Mouse (Mus musculus): ENCODE results near the gene S100a2. TPM values are rescaled to one million over a fixed set of nuclear protein-coding genes. Genes with fewer than 3 reads are reported as not detected.

Gene S100a2
- polyA plus RNA-seq, 1 experiment from 2014 or later: not detected

DNA sequence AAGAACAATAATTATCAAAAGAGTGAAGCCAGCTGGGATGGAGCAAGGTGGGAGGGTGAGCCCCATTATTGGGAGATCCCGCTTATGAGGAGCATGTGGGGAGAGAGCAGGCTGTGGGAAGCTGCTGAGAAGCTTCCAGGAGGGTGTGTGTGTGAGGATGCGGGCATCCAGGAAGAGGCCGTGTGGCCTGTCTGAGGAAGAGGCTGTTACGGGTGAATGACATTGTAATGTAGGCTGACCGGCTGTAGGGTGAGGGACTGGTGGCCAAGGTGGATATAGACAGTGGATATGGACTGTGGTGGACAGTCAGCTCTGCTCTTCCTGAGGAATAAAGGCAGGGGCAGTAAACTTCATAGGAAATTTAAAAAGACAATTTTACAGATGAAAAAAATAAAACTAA, 35.4 kb downstream of the S100a2 start:
- 76% methylated on average over 5 of the region's 5 CpGs for WGBS
- Histone ChIP-seq H3K27ac (peak overlapping the region; percentile 90), H3K4me2 (no peak overlapping the region), H3K27me3 (replicated peaks) (no peaks in the 10 kb centered on the region), H3K36me3 (no peaks in the 10 kb centered on the region), H3K9ac (no peak overlapping the region), H3K4me1 (peaks cover 15% of the 10 kb centered on the region), H3K4me3 (replicated peaks) (no peak overlapping the region), H3K9me3 (no peaks in the 10 kb centered on the region)
- no peak for ATAC-seq (ENCODE audit: insufficient read depth, low FRiP score, low read depth)

DNA sequence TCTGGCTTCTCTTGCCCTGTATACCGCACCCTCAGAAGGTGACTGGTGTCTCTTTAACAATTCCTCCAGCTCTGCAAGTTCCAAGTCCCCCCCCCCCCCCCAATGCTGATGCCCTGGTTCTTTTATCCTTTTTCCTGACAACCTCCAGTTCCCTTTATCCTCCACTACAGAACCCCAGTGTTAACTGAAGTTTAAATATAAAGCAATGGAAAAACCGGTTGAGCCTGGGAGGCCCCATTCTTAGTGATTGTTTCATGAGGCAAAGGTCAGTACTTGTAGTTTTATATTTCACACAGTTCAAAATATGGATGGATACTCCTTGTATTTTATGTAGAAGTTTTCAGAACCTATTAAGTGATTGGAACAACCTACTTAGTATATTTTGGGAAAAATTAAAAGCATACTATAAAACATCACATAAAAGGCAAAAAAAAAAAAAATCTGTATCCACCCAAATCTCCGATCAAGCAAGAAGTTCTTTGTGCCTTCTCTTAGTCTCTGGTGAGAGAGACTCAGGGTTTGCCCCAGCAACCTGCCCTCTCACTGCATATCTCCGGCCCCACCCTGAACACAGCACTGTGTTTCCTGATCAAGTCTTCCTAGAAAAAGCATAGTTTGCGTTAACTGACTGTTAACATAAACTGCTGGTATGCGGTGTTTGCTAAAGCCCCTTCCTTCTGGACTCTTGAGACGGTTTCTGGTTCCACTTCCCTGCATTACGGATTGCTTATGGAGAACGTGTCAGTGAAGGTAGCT, 36.4 kb downstream of the S100a2 start:
- Histone ChIP-seq H3K4me1 (peaks cover 15% of the 10 kb centered on the region), H3K36me3 (no peaks in the 10 kb centered on the region), H3K27me3 (replicated peaks) (no peaks in the 10 kb centered on the region), H3K9me3 (no peaks in the 10 kb centered on the region), H3K27ac (peak overlapping the region; percentile 90), H3K4me3 (replicated peaks) (no peak overlapping the region), H3K9ac (no peak overlapping the region), H3K4me2 (no peak overlapping the region)
- peak; percentile 59 for ATAC-seq (ENCODE audit: insufficient read depth, low FRiP score, low read depth)
- 41% methylated on average over 9 of the region's 9 CpGs for WGBS

DNA sequence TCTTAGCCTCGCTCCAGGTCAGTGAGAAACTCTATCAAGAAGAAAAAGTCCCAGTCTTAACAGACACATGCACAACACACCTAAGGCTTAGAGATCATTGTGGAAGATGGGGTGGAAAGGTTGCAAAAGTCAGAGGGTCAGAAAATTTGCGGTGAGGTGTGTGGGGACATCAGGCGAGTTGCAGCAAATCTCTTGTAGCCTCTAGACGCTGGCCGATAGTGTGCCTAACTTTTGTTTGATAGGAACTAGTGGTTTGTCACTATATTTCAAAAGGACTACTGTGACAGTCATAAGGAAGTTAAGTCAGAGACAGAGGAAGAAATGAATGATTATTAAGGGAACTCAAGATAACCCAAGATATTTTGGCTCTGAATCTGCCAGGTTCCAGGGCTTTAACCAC, 37.3 kb downstream of the S100a2 start:
- Histone ChIP-seq H3K4me1 (peaks cover 15% of the 10 kb centered on the region), H3K9ac (no peak overlapping the region), H3K36me3 (no peaks in the 10 kb centered on the region), H3K9me3 (no peaks in the 10 kb centered on the region), H3K27ac (peak overlapping the region; percentile 87), H3K4me3 (replicated peaks) (no peak overlapping the region), H3K4me2 (no peak overlapping the region), H3K27me3 (replicated peaks) (no peaks in the 10 kb centered on the region)
- 86% methylated on average over 5 of the region's 5 CpGs for WGBS
- no peak for ATAC-seq (ENCODE audit: insufficient read depth, low FRiP score, low read depth)

DNA sequence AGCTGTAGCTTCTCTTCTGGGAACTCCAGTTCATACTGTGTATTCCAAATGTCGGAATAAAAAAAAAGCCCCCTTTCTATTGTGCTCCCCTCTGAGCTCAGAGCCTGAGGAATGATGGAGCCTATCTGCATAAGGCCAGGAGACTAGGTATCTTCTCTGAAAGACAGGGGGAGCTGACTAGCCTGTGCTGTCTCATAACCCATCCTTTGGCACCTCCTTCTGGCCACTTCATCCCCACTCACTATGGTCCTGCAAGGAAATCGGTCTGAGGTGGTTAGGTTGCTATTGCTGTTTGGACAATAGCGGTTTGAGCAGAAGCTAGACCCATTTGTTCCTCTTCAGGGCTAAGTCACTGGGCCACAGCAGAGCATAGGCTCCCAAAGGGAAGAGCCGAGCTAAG, 37.8 kb downstream of the S100a2 start:
- H3K4me2 ChIP-seq: no peak overlapping the region
- peak overlapping the region; percentile 87; the same call in 1 of the 2 replicates for H3K27ac ChIP-seq
- H3K27me3 ChIP-seq (replicated peaks): no peaks in the 10 kb centered on the region
- H3K9me3 ChIP-seq: no peaks in the 10 kb centered on the region
- H3K4me3 ChIP-seq (replicated peaks): no peak overlapping the region
- no peak overlapping the region for H3K9ac ChIP-seq
- H3K4me1 ChIP-seq: peaks cover 15% of the 10 kb centered on the region
- 57% methylated on average over 4 of the region's 4 CpGs for WGBS
- no peaks in the 10 kb centered on the region for H3K36me3 ChIP-seq
- peak; percentile 41; the same call in 1 of the 2 replicates for ATAC-seq (ENCODE audit: insufficient read depth, low FRiP score, low read depth)

DNA sequence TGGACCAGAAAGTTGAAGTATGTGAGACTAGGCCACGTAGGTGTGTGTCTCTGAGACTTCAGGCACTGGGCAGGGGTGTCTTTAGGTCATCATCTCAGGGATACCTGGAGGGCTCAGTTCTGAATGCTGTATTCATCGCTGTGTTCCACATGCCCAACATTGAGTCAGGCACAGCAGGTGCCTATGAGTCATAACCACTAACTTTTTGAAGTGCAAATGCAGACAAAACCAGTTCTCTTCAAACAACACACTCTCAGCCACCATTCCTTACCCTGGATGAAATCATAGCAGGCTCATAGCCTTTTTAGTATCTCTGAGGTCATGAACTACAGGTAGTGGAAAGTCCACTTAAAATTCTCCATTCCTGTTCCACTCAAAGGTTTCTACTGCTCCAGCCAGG, 39.3 kb downstream of the S100a2 start:
- ATAC-seq (ENCODE audit: insufficient read depth, low FRiP score, low read depth): 0 out of 2 replicates have a peak, but pooled peaks have one; percentile 27
- no peak overlapping the region for H3K4me2 ChIP-seq
- H3K27ac ChIP-seq: no peak overlapping the region
- WGBS: 67% methylated on average over 2 of the region's 2 CpGs
- no peaks in the 10 kb centered on the region for H3K9me3 ChIP-seq
- H3K27me3 ChIP-seq (replicated peaks): no peaks in the 10 kb centered on the region
- H3K4me3 ChIP-seq (replicated peaks): no peak overlapping the region
- H3K4me1 ChIP-seq: no peaks in the 10 kb centered on the region; the same call in 1 of the 2 replicates
- no peaks in the 10 kb centered on the region for H3K36me3 ChIP-seq
- no peak overlapping the region for H3K9ac ChIP-seq

DNA sequence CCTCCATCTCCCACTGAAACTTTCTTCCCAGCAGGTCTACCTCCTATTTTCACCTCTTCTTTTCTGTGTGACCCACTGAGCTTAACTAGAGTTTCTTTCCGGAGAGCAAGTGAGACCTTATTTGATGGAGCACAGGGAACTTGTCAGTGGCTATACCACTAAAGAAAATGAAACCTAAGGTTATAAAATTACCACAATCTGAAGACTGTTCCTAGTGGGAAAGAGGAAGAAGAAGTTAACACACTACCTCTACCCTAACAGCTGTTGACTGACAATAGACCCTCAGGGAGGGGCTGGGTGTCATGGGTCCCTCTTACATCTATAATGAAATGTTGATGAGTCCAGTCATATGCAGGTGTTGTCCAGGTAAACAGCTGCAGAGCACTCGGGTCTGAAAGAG, 41.9 kb downstream of the S100a2 start:
- Histone ChIP-seq H3K36me3 (no peaks in the 10 kb centered on the region), H3K27me3 (replicated peaks) (no peaks in the 10 kb centered on the region), H3K27ac (no peak overlapping the region), H3K9ac (no peak overlapping the region), H3K4me3 (replicated peaks) (no peak overlapping the region), H3K4me1 (no peaks in the 10 kb centered on the region), H3K4me2 (no peak overlapping the region), H3K9me3 (no peaks in the 10 kb centered on the region)
- 66% methylated on average over 2 of the region's 2 CpGs for WGBS
- ATAC-seq (ENCODE audit: insufficient read depth, low FRiP score, low read depth): no peak

- no peak overlapping the region for H3K4me3 ChIP-seq (replicated peaks)
- WGBS: 73% methylated on average over 1 of the region's 1 CpGs
- H3K27ac ChIP-seq: no peak overlapping the region; the same call in 1 of the 2 replicates
- H3K9ac ChIP-seq: no peak overlapping the region
- H3K27me3 ChIP-seq (replicated peaks): no peaks in the 10 kb centered on the region
- H3K9me3 ChIP-seq: no peaks in the 10 kb centered on the region
- ATAC-seq (ENCODE audit: insufficient read depth, low FRiP score, low read depth): no peak
- H3K4me2 ChIP-seq: no peak overlapping the region
- H3K36me3 ChIP-seq: no peaks in the 10 kb centered on the region
- no peaks in the 10 kb centered on the region for H3K4me1 ChIP-seq
Observed at GRCm38 (mm10) chr3:90638511-90639275, 48.6 kb downstream of the S100a2 start.

- WGBS: 47% methylated on average over 7 of the region's 7 CpGs
- Histone ChIP-seq H3K9ac (no peak overlapping the region), H3K4me3 (replicated peaks) (no peak overlapping the region), H3K27ac (no peak overlapping the region), H3K9me3 (no peaks in the 10 kb centered on the region), H3K27me3 (replicated peaks) (no peaks in the 10 kb centered on the region), H3K4me1 (no peaks in the 10 kb centered on the region), H3K36me3 (no peaks in the 10 kb centered on the region), H3K4me2 (no peak overlapping the region)
- ATAC-seq (ENCODE audit: insufficient read depth, low FRiP score, low read depth): no peak
Observed at GRCm38 (mm10) chr3:90639511-90640154, 49.6 kb downstream of the S100a2 start.

DNA sequence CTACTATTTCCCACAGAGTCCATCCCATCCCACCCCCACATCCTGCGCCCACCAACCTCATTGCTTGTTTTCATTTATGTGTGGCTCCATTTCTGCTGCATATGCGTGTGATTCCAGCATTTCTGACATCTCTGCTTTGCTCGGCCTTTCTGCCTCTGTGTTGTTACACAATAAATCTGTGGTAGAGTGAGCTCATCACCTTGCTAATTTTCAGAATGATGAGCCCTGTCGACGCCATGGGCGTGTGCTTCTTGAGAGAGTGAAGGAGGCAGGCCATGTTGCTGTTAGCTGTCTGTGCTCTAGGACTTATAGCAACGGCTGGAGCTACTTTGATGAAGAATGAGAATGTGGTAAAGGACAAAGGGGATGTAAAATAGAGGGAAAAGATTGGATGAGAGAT, 50.9 kb downstream of the S100a2 start:
- no peaks in the 10 kb centered on the region for H3K36me3 ChIP-seq
- no peak overlapping the region for H3K4me2 ChIP-seq
- ATAC-seq (ENCODE audit: insufficient read depth, low FRiP score, low read depth): no peak
- no peaks in the 10 kb centered on the region for H3K9me3 ChIP-seq
- H3K4me1 ChIP-seq: no peaks in the 10 kb centered on the region
- no peak overlapping the region for H3K4me3 ChIP-seq (replicated peaks)
- WGBS: 80% methylated on average over 7 of the region's 7 CpGs
- H3K27ac ChIP-seq: no peak overlapping the region
- no peaks in the 10 kb centered on the region for H3K27me3 ChIP-seq (replicated peaks)
- no peak overlapping the region for H3K9ac ChIP-seq

Other genes with a start within 250 kb of the S100a2 start
- gene Slc27a3, start 200.3 kb upstream of the S100a2 start, polyA plus RNA-seq (2015; fragmentation: Nextera tagmentation; extraction: Ambion mirVana): 14.5 and 16.1 TPM in 2 replicates
- gene Ints3, start 156.6 kb upstream of the S100a2 start, polyA plus RNA-seq (2015; fragmentation: Nextera tagmentation; extraction: Ambion mirVana): 27.0 and 29.2 TPM in 2 replicates
- 5.3 and 5.7 TPM in 2 replicates for gene Npr1, start 124.4 kb upstream of the S100a2 start, polyA plus RNA-seq (2015; fragmentation: Nextera tagmentation; extraction: Ambion mirVana)
- 151 and 168 TPM in 2 replicates for gene Ilf2, start 114.1 kb upstream of the S100a2 start, polyA plus RNA-seq (2015; fragmentation: Nextera tagmentation; extraction: Ambion mirVana)
- gene Snapin, start 99.2 kb upstream of the S100a2 start, polyA plus RNA-seq (2015; fragmentation: Nextera tagmentation; extraction: Ambion mirVana): 71.6 and 78.5 TPM in 2 replicates
- 126 and 134 TPM in 2 replicates for gene Chtop, start 80.7 kb upstream of the S100a2 start, polyA plus RNA-seq (2015; fragmentation: Nextera tagmentation; extraction: Ambion mirVana)
- gene S100a1, start 75.9 kb upstream of the S100a2 start, polyA plus RNA-seq (2015; fragmentation: Nextera tagmentation; extraction: Ambion mirVana): 66.9 and 75.9 TPM in 2 replicates
- gene S100a13, start 75.8 kb upstream of the S100a2 start, polyA plus RNA-seq (2015; fragmentation: Nextera tagmentation; extraction: Ambion mirVana): 34.7 and 39.0 TPM in 2 replicates
- 43.9 and 74.6 TPM in 2 replicates for gene S100a14, start 63.4 kb upstream of the S100a2 start, polyA plus RNA-seq (2015; fragmentation: Nextera tagmentation; extraction: Ambion mirVana)
- gene S100a16, start 53.0 kb upstream of the S100a2 start, polyA plus RNA-seq (2015; fragmentation: Nextera tagmentation; extraction: Ambion mirVana): 225 and 274 TPM in 2 replicates
- gene S100a3, start 29.7 kb upstream of the S100a2 start, polyA plus RNA-seq (2015; fragmentation: Nextera tagmentation; extraction: Ambion mirVana): 0.77 and 1.2 TPM in 2 replicates
- gene Gm42674, start 11.7 kb downstream of the S100a2 start, polyA plus RNA-seq (2015; fragmentation: Nextera tagmentation; extraction: Ambion mirVana): not detected in 2 replicates
- gene S100a4, start 13.5 kb downstream of the S100a2 start, polyA plus RNA-seq (2015; fragmentation: Nextera tagmentation; extraction: Ambion mirVana): 13.0 and 13.6 TPM in 2 replicates
- gene S100a5, start 18.3 kb downstream of the S100a2 start, polyA plus RNA-seq (2015; fragmentation: Nextera tagmentation; extraction: Ambion mirVana): 4.5 and 6.5 TPM in 2 replicates
- gene S100a6, start 22.6 kb downstream of the S100a2 start, polyA plus RNA-seq (2015; fragmentation: Nextera tagmentation; extraction: Ambion mirVana): 503 and 642 TPM in 2 replicates
- 0.61 and 2.8 TPM in 2 replicates for gene S100a7a, start 63.8 kb downstream of the S100a2 start, polyA plus RNA-seq (2015; fragmentation: Nextera tagmentation; extraction: Ambion mirVana)
- gene S100a8, start 78.7 kb downstream of the S100a2 start, polyA plus RNA-seq (2015; fragmentation: Nextera tagmentation; extraction: Ambion mirVana): 295 and 384 TPM in 2 replicates
- 183 and 235 TPM in 2 replicates for gene S100a9, start 105.5 kb downstream of the S100a2 start, polyA plus RNA-seq (2015; fragmentation: Nextera tagmentation; extraction: Ambion mirVana)
- gene Pglyrp4, start 136.7 kb downstream of the S100a2 start, polyA plus RNA-seq (2015; fragmentation: Nextera tagmentation; extraction: Ambion mirVana): 0.09 TPM in 1 of 2 replicates, not detected in the other
- not detected in 2 replicates for gene Gm5849, start 187.6 kb downstream of the S100a2 start, polyA plus RNA-seq (2015; fragmentation: Nextera tagmentation; extraction: Ambion mirVana)

Measured in stomach, embryonic 15.5 days (tissue).